Mouse (Mus musculus) heart, postnatal 0 days (tissue): ENCODE data around the gene Fzd2.

Source experiments
- CTCF ChIP-seq: IDR thresholded peaks from 2 replicates; pipeline ENCODE4 v1.5.1; 2016; ENCODE audit warnings: antibody characterized with exemption, control low read depth, low read depth
- EP300 ChIP-seq: IDR thresholded peaks from 2 replicates; pipeline ENCODE4 v1.6.1; 2016; ENCODE audit warnings: antibody characterized with exemption, low read depth

DNA sequence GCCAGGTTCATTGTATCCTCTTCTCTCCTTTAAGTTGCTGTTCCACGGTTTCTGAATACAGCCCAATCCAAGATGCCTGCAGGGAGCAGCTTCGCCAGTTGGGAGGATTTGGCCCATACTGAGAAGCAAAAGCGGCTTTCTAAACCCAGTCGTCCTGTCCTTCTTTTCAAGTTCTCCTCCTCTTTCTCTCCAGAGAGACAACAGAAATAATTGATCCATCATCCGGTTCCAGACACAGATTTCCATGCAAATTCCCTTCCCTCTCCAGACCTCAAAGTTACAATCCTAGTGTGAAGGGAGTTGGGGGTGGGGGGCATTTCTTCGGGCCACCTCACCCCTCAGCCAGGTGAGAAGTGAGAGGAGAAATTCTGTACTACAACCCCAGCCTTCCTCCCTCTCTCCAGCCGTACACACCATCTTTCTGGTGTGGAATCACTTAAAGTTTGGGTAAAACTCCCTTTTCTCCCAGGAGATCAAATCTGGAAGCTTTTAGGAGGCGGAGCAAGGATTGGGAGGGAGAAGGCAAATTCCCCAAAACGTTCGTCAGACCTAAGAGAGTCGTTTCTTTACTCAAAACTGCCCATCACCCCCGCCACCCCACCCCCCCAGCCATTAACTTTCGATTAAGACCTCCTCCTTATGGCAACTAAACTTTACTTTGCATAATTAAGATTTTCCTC lies 1.2 kb upstream of the Fzd2 start:
- no peak for TF ChIP-seq CTCF
- no peak for TF ChIP-seq EP300
